In the genomic region with DNA sequence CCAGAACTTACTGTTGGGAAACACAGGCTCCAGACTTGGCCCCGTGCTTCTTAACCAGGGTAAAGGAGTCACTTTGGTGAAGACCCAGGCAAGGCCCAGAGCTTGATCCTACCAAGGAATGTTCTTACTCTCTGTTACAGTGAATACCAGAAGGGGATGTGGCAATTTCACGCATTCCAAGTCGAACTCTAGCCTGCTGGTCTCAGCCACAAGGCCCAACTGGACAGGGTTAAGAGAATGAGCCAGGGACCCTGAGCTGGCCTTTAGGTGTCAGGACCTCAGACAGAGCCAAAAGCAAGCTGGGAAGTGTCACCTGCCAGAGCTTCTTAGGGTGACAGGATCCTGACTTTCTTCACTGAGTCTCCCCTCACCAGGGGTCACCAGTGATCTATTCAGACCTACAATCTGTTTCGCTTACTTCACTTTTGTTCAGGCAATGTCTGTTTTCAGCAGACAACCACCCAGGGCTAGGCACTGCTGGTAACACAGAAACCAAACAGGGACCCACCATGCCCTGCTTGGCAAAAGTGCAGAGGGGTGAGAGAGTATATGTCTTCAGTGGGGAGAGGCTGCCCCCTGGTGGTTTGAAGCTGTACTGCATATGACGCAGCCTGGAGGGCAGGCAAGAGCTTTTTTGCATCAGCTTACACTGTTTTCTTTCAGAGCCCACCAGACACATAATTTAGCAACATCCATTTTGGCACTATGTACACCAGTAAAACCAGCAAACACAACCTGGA, we compare ENCODE assay signal across 9 mouse cellular contexts.
DNase-seq lines count a peak whose midpoint lies in the region; ATAC-seq and TF ChIP-seq lines count a peak whose summit lies in the region.
"Had no signal": no experiment of that assay in that cellular context is flagged by ENCODE, and none has a peak within 500 bp of the region (broad histone marks: within the 10 kb centered on the region; RNA-seq: fewer than 3 reads in every experiment).

No protein-coding gene starts in this region.

- H3K4me2 ChIP-seq in intestine, embryonic 14.5 days (ENCODE audit: low read length): no peak overlapping the region
- H3K4me2 ChIP-seq in intestine, embryonic 16.5 days (ENCODE audit: low read depth, low read length): no peak overlapping the region
- no peak overlapping the region for H3K4me2 ChIP-seq in forebrain, embryonic 14.5 days (ENCODE audit: low read length)
- no peak overlapping the region for H3K4me2 ChIP-seq in midbrain, postnatal 0 days (ENCODE audit: low read depth, low read length, poor library complexity, severe bottlenecking)
- H3K4me2 ChIP-seq: embryonic facial prominence, embryonic 13.5 days had no signal

- TF ChIP-seq CTCF in midbrain, postnatal 0 days (IDR thresholded peaks at IDR 0.05): peak; percentile 98

- no peaks in the 10 kb centered on the region for H3K27me3 ChIP-seq in intestine, embryonic 14.5 days (replicated peaks; ENCODE audit: control insufficient read depth, insufficient read depth, low read length)
- H3K27me3 ChIP-seq in intestine, embryonic 16.5 days (replicated peaks; ENCODE audit: control insufficient read depth, insufficient read depth, low read length): no peaks in the 10 kb centered on the region
- peaks cover 28% of the 10 kb centered on the region for H3K27me3 ChIP-seq in forebrain, embryonic 14.5 days (replicated peaks; ENCODE audit: control insufficient read depth, insufficient read depth, low read length)
- H3K27me3 ChIP-seq in midbrain, postnatal 0 days (ENCODE audit: insufficient read depth, low read length): peaks cover 10% of the 10 kb centered on the region
- no peaks in the 10 kb centered on the region for H3K27me3 ChIP-seq in splenic B cell, adult 2 months (ENCODE audit: control insufficient read depth, insufficient read depth, low read length, poor library complexity, severe bottlenecking)

- intact Hi-C loops in left cerebral cortex, postnatal 4 days (cut with DNase I): loop anchor here (5.0 kb wide), 1 partner anchor 330 kb away; no protein-coding TSS in a partner anchor

- WGBS in intestine, embryonic 14.5 days: 55% methylated on average over 5 of the region's 5 CpGs
- WGBS in intestine, embryonic 16.5 days: 58% methylated on average over 5 of the region's 5 CpGs
- 55% methylated on average over 5 of the region's 5 CpGs for WGBS in forebrain, embryonic 14.5 days
- 40% methylated on average over 5 of the region's 5 CpGs for WGBS in midbrain, postnatal 0 days

- peak; percentile 62; the same call in 1 of the 2 replicates for ATAC-seq in intestine, embryonic 14.5 days (replicated peaks; ENCODE audit: low FRiP score, low TSS enrichment, low read depth)
- ATAC-seq in intestine, embryonic 16.5 days: no peak
- no peak; the same call in 1 of the 2 replicates for ATAC-seq in forebrain, embryonic 14.5 days
- ATAC-seq in midbrain, postnatal 0 days (ENCODE audit: low FRiP score): no peak

- H3K4me3 ChIP-seq in intestine, embryonic 14.5 days (ENCODE audit: low read depth, low read length): no peak overlapping the region
- H3K4me3 ChIP-seq in intestine, embryonic 16.5 days (ENCODE audit: low read length): no peak overlapping the region
- H3K4me3 ChIP-seq in forebrain, embryonic 14.5 days (ENCODE audit: low read depth, low read length): no peak overlapping the region
- no peak overlapping the region for H3K4me3 ChIP-seq in midbrain, postnatal 0 days (ENCODE audit: low read depth, low read length)
- H3K4me3 ChIP-seq: embryonic facial prominence, embryonic 13.5 days had no signal

- H3K27ac ChIP-seq in intestine, embryonic 14.5 days (ENCODE audit: low read depth): no peak overlapping the region
- H3K27ac ChIP-seq in intestine, embryonic 16.5 days (ENCODE audit: low read length): no peak overlapping the region
- H3K27ac ChIP-seq in forebrain, embryonic 14.5 days (ENCODE audit: low read depth, low read length): no peak overlapping the region
- no peak overlapping the region for H3K27ac ChIP-seq in midbrain, postnatal 0 days (ENCODE audit: low read depth, low read length)
- H3K27ac ChIP-seq: embryonic facial prominence, embryonic 13.5 days had no signal

- peak; percentile 96 for DNase-seq in intestine, embryonic 14.5 days (ENCODE audit: low spot score)
- DNase-seq in c-Kit-positive CD71-positive TER-119-positive erythroid progenitor cells, embryonic 14.5 days (ENCODE audit: low spot score): peak; percentile 20
- peak; percentile 81 for DNase-seq in forebrain, embryonic 14.5 days (ENCODE audit: low spot score)
- DNase-seq in induced T-regulatory cell, adult 2 months (ENCODE audit: low read depth): peak; percentile 61
- DNase-seq in left cerebral cortex, postnatal 4 days: peak; percentile 85
- peak; percentile 62 for DNase-seq in midbrain, postnatal 0 days (ENCODE audit: low spot score)
- DNase-seq in splenic B cell, adult 2 months (ENCODE audit: low read depth, low spot score): peak; percentile 64

- H3K4me1 ChIP-seq in intestine, embryonic 14.5 days (replicated peaks; ENCODE audit: control insufficient read depth, insufficient read depth, low read length): no peaks in the 10 kb centered on the region
- no peaks in the 10 kb centered on the region for H3K4me1 ChIP-seq in intestine, embryonic 16.5 days (ENCODE audit: control insufficient read depth, insufficient read depth, low read length)
- H3K4me1 ChIP-seq in forebrain, embryonic 14.5 days (ENCODE audit: control insufficient read depth, insufficient read depth, low read length): no peaks in the 10 kb centered on the region
- no peaks in the 10 kb centered on the region for H3K4me1 ChIP-seq in midbrain, postnatal 0 days (ENCODE audit: insufficient read depth, low read length)

- H3K36me3 ChIP-seq in intestine, embryonic 14.5 days (ENCODE audit: control insufficient read depth, insufficient read depth, low read length): no peaks in the 10 kb centered on the region
- no peaks in the 10 kb centered on the region for H3K36me3 ChIP-seq in intestine, embryonic 16.5 days (ENCODE audit: control insufficient read depth, insufficient read depth, low read length)
- no peaks in the 10 kb centered on the region for H3K36me3 ChIP-seq in forebrain, embryonic 14.5 days (ENCODE audit: control insufficient read depth, insufficient read depth, low read length)
- H3K36me3 ChIP-seq in midbrain, postnatal 0 days (ENCODE audit: insufficient read depth, low read length): no peaks in the 10 kb centered on the region
- no peaks in the 10 kb centered on the region for H3K36me3 ChIP-seq in splenic B cell, adult 2 months (ENCODE audit: control insufficient read depth, insufficient read depth, low read length, poor library complexity, severe bottlenecking)
- H3K36me3 ChIP-seq: embryonic facial prominence, embryonic 13.5 days had no signal

- H3K9me3 ChIP-seq in intestine, embryonic 14.5 days (ENCODE audit: control insufficient read depth, low read length): no peaks in the 10 kb centered on the region
- H3K9me3 ChIP-seq in intestine, embryonic 16.5 days (ENCODE audit: control insufficient read depth, low read length): no peaks in the 10 kb centered on the region
- no peaks in the 10 kb centered on the region for H3K9me3 ChIP-seq in forebrain, embryonic 14.5 days (replicated peaks; ENCODE audit: control insufficient read depth, low read length)
- H3K9me3 ChIP-seq in midbrain, postnatal 0 days (ENCODE audit: low read length): no peaks in the 10 kb centered on the region
- H3K9me3 ChIP-seq: embryonic facial prominence, embryonic 13.5 days had no signal

- no peak overlapping the region for H3K9ac ChIP-seq in intestine, embryonic 14.5 days (ENCODE audit: low read length)
- H3K9ac ChIP-seq in intestine, embryonic 16.5 days (ENCODE audit: low read depth, low read length): no peak overlapping the region
- H3K9ac ChIP-seq in forebrain, embryonic 14.5 days (ENCODE audit: low read length): no peak overlapping the region
- H3K9ac ChIP-seq in midbrain, postnatal 0 days (replicated peaks; ENCODE audit: low read length, poor library complexity, severe bottlenecking): no peak overlapping the region
- H3K9ac ChIP-seq: embryonic facial prominence, embryonic 13.5 days had no signal

Comparison
In these comparisons a context has a peak if more than half of its experiments do, and no peak if none do; other contexts are left out.
1. DNase-seq: peak in every context shown above with its lines; median percentile 96 in intestine, embryonic 14.5 days; 85 in left cerebral cortex, postnatal 4 days; 81 in forebrain, embryonic 14.5 days; 64 in splenic B cell, adult 2 months; 62 in midbrain, postnatal 0 days; 61 in induced T-regulatory cell, adult 2 months; 20 in c-Kit-positive CD71-positive TER-119-positive erythroid progenitor cells, embryonic 14.5 days.